Mouse (Mus musculus): ENCODE data around the gene Cpa5.

DNA sequence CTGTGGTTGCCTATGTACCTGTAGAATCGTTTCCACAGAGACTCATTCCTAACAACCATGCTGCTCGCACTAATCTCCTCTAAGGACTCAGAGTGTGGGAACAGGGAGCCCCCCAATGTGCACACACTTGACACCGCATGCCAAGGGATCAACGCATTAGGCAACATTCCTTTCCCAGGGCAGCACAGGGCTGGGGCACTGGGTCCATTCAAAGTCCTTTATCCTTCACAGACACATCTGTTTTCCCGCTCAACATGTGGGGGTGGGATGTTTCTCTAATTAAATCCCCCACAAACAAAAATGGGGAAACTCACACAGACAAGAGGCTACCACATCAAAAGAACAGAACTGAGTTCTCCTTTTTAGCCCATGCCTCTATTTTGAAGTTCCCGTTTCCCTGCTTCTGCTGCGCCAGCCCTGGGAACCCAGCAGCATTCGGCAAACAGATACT lies 5.7 kb downstream of the Cpa5 start:
- TF ChIP-seq POLR2A (IDR thresholded peaks at IDR 0.05; ENCODE audit: insufficient read depth, low read depth, low read length) (no peak), CTCF (IDR thresholded peaks at IDR 0.05; ENCODE audit: insufficient read depth, low read depth, low read length) (no peak)

All from olfactory bulb, adult 2 months (tissue).